Mouse (Mus musculus) right cerebral cortex, adult 2 months (tissue): ENCODE data around the gene Sdc1.

Experiments used
- DNase-seq, 2 experiments: peaks; one replicate each; pipeline ENCODE4 v3.0.0; 2021 to 2022; ENCODE audit warnings: low spot score in 2 of 2

The Sdc1 gene

GRCm38 (mm10) chr12:8782565-8782964 is 11.4 kb downstream of the Sdc1 start:
- no peak for DNase-seq

DNA sequence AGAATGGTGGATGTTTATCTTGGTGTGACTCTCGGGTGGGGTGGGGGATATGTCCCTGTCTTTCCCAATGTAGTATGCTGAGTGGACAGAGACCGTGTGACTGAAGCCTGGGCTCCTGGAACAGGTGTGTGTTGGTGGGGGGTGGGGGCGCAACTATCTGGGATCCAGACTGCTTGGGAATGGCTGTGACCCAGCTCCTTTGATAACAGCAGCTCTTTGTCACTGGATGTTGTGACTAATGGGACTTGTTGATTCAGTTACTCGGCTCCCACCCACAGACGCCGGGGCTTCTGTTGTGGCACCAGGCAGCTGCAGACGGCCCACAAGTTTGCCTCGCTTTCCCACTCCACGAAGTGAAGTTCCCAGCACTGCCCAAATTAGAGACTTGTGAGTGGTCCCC is 13.1 kb downstream of the Sdc1 start:
- DNase-seq, result peak; percentile 30 to 37

DNA sequence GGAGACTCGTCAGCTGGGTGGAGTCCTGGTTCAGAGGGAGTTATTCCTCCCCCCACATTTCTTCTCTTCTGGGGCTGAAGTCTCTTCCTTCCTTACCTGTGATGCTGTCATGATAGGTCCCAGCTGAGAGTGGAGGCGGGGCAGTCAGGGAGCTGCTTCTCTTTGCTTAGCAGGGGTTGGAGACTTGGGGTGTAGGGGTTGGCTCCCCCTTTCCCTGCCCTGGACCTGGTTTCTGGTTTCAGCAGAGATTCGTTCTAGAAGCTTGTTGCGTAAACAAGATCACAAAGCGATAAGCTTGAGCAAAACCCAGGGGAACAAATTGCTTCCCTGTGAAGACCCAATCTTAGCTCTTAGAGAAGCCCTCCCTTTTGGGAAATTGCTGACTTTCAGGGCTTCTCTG is 15.4 kb downstream of the Sdc1 start:
- DNase-seq, result no peak

DNA sequence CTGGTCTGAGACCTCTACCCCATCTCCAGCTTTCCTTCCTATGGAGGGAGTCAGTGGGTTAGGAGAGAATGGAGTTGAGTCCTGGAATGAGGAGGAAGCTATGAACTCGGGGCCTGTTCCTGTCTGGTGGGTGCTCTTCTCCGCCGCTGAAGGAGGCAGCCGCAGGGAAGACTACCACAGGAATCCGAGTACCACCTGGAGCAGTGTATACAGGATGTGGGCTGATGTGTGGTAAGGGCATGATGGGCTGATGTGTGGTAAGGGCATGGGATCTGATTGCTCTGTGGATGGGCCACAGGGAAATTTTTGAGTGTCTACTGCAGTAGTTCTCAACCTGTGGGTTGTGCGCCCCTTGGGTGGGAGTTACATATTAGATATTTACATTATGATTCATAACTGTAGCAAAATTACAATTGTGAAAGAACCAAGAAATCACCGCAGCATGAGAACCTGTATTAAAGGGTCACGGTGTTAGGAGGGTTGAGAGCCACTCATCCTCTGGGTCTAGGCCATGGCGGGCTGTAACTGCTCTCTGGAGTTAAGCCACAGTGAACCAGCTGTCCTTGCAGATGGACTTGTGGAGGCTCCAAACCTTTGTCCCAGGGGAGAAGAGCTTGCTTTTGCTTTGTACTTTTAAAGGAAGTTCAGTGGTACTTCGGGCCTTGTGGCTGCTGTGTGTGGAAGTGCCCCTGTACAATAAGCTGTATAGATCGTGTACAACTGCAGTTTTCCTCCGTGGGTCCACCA is 16.0 kb downstream of the Sdc1 start:
- DNase-seq, result no peak

- DNase-seq, result no peak
Measured at GRCm38 (mm10) chr12:8788469-8788868, 17.3 kb downstream of the Sdc1 start.

- no peak for DNase-seq
Measured at GRCm38 (mm10) chr12:8790615-8791014, 19.5 kb downstream of the Sdc1 start.

DNA sequence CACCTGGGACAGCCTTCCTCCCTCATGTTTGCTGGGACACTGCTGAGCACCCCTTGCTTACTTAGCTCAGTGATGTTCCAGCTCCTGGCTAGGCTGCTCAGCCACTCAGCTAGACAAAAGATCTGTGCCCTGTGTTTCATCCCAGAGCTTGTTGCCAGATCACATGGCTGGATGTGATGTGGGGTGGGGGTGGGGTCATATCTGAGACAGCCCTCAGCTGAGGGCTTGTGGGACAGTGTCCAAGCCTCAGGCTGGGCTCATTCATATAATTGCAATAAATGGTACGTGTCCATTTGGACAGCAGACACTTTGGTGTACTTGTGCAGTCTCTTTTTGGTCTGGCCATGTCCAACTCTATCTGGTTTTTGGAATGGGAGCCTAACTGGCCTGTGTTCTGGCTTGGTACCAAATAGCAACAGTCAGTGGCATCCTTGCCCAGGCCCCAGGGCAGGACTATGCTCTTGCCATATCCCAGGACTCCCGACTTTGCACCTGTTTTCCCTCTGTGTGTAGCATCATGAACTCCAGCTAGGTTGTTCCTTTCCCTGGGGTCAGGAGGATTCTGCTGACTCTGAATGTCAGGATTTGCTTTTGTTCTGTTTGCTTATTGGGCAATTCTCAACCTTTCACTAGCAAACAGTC is 22.4 kb downstream of the Sdc1 start:
- DNase-seq, result no peak

GRCm38 (mm10) chr12:8797936-8798335 is 26.8 kb downstream of the Sdc1 start:
- no peak for DNase-seq

GRCm38 (mm10) chr12:8798486-8799020 is 27.4 kb downstream of the Sdc1 start:
- no peak for DNase-seq

GRCm38 (mm10) chr12:8803421-8804076 is 32.4 kb downstream of the Sdc1 start:
- no peak for DNase-seq

DNA sequence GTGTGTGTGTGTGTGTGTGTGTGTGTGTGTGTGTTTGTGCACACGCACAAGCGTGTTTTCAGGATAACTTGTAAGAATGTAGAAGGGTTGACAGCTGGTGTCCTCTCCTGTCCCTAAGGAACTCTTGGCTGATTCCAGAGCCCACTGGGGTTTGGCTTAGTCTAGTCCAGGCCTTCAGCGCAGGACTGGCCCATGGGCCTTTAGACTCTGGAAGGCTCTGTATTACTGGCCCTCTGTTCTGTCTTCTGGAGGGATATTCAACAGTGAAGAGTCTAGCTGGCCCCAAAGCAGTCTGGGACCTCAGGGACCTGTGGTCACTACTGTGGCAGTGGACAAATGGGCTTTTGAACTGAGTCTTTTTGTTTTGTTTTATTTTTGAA is 32.9 kb downstream of the Sdc1 start:
- no peak for DNase-seq

DNA sequence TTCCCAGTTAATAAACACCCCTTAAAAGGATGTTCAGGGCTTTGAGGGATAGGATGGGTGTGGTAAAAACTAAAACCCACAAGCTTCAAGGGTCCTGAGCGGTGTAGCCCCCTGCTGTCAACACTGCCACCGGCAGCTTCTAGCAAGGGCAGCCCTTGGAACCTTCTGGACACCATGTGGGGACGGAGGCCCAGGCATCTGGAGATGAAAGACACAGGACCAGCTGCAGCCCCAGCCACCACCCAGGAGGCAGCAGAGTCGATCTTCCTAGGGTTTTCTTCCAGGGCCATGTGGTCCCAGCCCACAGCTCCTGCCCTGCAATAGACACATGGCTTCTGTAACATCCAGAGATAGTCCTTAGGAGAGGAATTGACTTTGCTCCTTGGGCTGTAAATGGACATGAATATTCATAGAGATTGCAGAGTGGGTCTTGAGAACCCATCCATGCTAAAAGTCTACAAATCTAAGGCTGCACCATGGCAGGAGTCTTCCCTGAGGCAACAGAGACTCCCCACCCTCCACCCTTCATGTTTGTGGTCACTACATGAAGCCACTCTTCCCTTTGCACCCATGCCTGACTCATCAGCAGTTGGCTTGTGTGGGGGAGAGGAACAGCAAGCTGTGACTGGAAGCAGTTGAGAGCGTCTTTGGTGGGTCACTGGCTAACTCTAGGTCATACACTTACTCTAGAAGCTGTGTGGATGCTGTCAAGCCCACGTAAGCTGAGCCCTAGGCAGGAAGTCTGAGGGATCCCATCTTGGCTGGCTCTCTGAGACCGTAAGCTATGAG is 34.0 kb downstream of the Sdc1 start:
- DNase-seq, result no peak

- no peak for DNase-seq
Measured at GRCm38 (mm10) chr12:8809086-8809485, 38.0 kb downstream of the Sdc1 start.

DNA sequence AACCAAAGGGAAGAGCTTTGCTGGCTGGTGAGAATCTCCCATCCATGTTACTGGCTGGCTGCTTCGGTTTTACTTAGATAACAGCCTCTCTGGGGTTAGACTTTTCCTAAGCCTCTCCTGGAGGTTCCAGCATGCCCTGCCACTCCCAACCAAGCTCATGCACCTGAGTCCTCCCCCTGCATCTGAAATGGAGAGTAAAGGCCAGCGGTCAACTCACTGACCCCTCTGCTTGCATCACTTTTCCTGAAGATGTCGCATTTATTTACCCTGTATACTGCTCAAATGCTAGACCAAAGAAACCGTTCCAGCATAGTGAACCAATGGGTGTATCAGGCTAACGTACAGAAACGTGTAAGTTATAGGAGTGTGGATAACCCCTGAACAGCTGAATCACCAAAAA is 38.5 kb downstream of the Sdc1 start:
- DNase-seq, result no peak

- DNase-seq, result no peak
Measured at GRCm38 (mm10) chr12:8810966-8811365, 39.8 kb downstream of the Sdc1 start.

- no peak for DNase-seq
Measured at GRCm38 (mm10) chr12:8811441-8811871, 40.3 kb downstream of the Sdc1 start.

DNA sequence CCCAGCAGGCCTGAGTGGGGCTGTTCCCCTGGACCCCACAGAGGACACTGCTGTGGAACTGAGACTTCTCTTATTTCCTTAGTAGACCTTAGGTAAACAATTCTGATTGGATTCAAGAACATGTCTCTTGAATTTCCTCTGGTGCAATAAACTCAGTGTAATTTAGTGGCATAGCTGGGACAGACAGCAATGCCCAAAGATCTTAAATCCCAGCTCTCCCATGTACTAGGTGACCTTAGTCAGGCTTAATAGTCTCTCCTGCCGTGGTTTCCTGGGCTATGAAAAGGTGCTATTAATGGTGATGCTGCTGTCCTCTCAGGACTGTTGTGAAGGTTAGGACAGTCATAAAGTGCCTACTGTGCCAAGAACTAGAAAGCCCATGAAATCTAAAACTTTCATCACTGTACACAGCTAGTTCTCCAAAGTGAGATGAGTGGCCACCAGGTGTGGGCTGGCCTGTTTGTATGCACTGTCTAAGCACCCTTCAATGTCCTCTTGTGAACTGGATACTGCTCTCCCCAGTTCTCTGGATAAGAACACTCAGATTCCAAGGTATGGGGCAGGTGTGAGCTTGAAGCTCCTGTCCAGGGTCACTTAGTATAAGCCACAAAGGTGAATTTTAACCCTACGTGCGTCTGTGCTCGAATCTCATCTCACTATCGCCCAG is 40.9 kb downstream of the Sdc1 start:
- DNase-seq, result no peak

GRCm38 (mm10) chr12:8817467-8818232 is 46.5 kb downstream of the Sdc1 start:
- DNase-seq, result no peak

DNA sequence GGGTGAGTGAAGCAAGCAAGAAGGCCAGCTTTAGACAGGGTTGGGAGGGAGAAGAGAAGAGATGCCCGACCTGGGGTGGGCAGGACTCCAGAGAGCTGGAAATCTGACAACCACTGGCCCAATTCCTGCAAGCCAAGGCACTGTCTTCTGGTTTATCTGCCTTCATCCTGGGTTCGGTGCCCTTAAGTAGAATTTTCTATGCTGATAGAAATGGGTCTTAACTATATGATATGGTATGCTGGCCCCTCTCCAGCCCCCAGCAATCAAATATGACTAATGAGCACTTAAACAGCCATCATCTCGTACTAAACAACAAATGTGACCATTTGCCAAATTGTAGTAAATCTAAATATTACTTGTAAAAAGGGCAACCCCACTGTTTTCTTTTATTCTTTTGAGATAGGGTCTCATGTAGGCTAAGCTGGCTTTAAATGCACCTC is 47.1 kb downstream of the Sdc1 start:
- no peak for DNase-seq

DNA sequence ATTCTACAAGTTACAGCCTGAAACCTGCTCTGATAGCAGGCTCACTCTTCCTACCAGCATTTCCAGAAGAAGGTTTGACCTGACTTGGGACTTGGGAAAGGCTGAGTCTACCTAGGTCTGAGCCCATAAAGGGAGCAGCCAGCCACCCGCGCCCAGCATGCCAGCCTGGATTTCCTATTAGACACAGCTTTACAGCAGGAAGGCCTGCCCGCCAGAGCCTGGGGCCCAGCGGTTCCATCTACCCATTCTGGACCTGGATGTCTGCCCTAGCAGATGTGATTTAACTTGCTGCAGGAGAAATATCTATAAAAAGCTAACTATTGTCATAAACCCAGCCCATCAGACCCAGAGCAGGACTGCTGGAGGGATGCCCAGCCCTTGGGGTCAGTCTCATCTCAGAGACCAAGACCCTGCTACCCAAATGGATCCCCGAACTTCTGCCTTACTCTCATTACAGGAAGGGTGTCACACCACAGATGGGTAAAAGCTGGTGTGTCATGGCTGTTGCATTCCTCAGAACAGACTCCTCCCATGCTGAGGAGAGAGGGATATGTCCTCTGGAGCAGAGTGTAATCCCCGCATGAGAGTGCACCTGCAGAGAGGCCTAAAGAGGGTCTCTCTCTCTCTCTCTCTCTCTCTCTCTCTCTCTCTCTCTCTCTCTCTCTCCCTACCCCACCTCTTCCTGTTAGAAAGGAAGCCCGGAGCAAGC is 54.0 kb downstream of the Sdc1 start:
- DNase-seq, result no peak
